Mouse (Mus musculus) stomach, adult 2 months (tissue): ENCODE data around the gene Ccnyl1. TPM values are rescaled to one million over a fixed set of nuclear protein-coding genes. Genes with fewer than 3 reads are reported as not detected.

Experiments used
- polyA plus RNA-seq: library from polyadenylated mRNA; depleted of rRNA; stranded (reverse); fragments of >200 nt; gene quantifications from 2 replicates; pipeline ENCODE4 v1.2.3, GENCODE M21; 2012; rRNA removed

The Ccnyl1 gene
- polyA plus RNA-seq, result 11.5 and 19.9 TPM in 2 replicates

DNA sequence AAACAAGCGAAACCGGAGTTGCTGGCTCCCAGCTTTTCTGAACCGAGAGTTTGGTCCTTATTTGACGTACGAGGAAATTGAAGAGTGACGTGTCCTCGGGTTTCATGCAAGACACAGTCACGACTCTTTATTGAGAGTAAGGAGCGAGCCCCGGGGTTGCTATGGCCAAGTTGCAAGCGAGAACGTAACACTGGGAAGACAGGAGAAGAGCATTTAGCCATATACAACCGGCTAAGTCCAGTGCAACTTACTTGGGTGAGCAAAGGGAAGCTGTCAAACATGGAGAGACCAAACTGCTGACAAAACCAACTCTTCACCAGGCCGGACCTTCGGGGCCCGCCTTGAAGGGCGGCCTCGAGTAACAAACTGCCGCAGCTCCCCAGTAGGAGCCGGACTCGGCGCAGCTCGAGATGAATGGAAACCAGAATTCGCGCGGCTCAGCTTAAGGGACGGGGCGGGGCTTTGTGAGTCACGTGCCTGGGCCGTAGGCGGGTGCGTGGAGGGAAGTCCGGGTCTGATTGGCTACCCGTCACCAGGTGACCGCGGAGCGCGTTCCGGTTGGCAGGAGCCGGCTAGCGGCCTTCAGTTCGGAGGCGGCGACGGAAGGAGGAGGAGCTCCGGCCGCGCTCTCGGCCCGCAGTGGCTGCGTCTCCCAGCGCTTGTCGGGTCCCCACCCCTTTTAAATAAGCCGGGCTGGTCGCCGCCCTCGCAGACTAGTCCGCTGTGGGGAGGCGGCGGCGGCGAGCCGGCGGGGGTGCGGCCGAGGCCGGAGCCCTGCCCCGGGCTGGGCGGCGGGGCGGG, at the start of gene Ccnyl1:
TSS of gene Ccnyl1 (plus strand) at position 243 of the 801 bp plus-strand sequence.

DNA sequence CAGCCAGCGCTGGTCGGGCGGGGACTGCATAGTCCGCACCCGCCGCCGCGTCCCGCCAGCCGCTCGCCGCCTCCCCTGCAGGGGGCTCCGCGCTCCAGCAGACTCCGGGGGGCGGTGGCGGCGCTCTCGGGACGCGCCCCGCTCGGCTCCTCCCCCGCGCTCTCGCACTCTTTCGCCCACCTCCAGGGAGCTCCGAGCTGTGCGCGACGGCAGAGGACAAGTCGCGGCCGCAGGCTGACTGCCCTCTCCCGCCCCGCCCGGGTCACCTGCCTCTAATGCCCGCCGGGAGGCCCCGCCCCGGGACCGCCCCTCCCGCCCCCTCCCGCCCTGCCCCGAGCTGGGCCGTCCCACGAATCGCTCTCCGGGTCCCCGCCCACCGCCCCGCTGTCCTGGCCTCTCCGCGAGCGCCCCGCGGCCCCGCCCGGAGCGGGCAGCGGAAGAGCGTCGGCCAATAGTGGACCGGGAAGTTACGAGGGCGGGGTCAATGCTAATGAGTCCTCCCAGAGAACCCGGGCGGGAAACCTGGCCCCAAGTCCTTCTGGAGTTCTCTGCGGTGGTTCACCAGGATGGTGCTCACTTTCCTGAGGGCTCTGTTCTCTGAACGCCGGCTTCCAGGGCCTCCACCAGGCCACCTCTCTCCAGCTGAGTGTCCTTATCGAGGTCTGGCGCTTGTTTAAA, 47.4 kb downstream of the Ccnyl1 start, which contains the start of gene Fzd5:
TSS of gene Fzd5 (minus strand) at position 250 of the 678 bp plus-strand sequence.

Other genes with a start within 250 kb of the Ccnyl1 start
- gene Creb1, start 157.8 kb upstream of the Ccnyl1 start, polyA plus RNA-seq, result 4.5 and 5.4 TPM in 2 replicates
- gene Mettl21a, start 73.2 kb upstream of the Ccnyl1 start, polyA plus RNA-seq, result 4.3 and 6.4 TPM in 2 replicates
- gene Fzd5, start 47.3 kb downstream of the Ccnyl1 start, polyA plus RNA-seq, result 27.5 and 31.5 TPM in 2 replicates